Mouse (Mus musculus): Measurements from ENCODE around the gene C130060K24Rik.
A peak's percentile ranks its signal among the peaks of the same experiment; 100 is the strongest.

Gene C130060K24Rik

DNA sequence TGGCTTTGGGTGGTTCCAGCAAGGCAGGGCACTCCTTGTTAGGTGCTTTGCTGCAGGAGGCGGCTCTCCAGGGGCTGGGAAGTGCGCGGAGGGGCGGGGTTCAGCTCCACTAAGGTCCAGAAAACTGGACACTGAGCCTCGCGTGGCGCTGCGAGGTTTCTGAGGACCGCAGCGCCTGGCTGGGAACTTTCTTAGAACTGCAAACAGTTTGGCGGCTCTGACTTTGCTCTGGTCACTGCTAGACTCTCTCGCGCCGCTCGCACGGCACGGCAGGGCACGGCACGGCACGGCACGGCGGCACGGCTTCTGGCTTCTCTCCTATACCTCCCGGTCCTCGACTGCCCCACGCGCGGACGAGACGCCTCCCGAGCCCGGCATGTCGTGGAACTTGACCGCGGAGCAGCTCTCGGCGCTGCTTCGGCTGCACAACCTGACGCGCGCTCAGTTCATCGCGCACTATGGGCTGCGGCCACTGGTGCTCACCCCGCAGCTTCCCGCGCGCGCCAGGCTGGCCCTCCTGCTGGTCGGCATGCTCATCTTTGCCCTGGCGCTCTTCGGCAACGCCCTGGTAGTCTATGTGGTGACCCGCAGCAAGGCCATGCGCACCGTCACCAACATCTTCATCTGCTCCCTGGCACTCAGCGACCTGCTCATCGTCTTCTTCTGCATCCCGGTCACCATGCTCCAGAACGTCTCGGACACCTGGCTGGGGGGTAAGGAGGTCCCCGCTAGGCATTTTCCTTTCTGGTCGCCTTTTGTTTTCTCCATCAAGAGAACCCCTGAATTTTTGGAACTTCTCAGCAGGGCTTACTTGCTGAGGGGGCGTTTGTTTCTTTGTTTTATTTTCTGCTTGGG lies at the start of gene C130060K24Rik:
C130060K24Rik (plus strand) TSS at position 188 of the 855 bp plus-strand sequence.
- ATAC-seq (ENCODE audit: low TSS enrichment) = peak; percentile 77

DNA sequence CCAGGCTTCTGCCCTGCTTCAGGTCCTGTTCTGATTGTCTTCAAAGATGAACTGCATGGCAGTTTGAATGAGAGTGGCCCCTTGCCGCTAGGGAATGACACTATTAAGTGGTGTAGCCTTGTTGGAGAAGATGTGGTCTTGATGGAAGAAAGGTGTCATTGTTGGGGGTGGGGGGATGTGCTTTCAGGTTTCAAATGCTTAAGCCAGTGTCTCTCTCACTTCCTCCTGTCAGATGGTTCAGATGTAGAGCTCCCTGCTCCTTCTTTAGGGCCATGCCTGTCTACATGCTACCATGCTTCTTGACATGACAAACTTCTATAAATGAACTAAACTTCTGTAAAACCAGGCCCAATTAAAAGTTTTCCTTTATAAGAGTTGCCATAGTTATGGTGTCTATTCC lies 46.7 kb upstream of the C130060K24Rik start:
- no peak for ATAC-seq (ENCODE audit: low TSS enrichment)

DNA sequence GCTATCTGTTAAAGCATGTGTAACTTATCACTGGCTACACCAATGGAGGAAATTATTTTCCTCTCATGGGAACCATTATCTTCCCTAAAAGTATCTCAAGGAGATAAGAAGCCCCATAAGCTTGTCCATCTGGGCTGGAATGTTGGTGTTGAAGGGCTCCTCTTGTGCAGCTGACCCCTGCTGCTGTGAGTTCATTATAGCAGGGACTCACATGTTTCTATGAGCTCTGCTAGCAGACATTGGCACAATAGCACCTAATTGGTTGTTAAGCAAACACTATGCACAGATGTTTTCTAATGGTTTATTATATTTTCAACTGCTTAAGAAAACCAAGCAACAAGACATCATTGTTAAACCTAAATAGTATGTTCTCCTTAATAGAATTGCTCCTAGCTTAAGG lies 41.5 kb upstream of the C130060K24Rik start:
- ATAC-seq (ENCODE audit: low TSS enrichment) = no peak

DNA sequence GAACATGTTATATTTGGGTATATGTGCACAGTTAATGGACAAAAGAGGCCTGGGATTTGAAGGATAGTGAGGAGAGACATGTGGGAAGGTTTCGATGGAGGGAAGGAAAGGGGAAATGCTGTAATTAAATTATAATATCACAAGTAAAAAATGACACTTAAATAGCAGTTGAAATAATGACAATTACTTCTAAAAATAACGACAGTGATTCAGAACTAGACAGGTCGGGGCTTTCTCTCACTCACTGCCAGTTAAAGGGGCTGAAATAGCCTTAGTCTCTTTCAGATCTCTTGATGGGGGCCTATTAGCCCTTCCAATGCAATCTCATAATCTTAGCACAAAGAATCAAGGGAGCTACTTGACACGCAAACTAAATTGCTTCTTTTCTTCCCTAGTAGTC lies 39.5 kb upstream of the C130060K24Rik start:
- ATAC-seq (ENCODE audit: low TSS enrichment) = no peak

DNA sequence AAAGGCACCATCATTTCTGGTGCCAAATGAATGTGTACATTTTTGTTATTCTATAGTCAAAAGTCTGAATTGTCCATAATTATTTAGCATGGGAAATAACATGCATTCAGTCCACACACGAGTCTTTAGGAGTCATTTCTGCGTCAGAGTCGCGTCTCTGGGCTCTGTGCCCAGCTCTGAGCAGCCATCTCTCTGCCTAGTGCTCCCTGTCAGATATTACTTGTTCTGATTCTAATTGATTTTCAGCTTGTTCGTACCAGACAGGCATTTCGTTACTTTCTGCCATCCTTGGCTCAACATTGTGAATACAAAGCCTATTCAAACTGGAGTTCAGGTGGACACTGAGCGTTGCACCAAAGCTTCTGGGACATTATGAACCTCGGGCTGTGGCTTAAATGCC lies 33.2 kb upstream of the C130060K24Rik start:
- ATAC-seq (ENCODE audit: low TSS enrichment) = no peak

DNA sequence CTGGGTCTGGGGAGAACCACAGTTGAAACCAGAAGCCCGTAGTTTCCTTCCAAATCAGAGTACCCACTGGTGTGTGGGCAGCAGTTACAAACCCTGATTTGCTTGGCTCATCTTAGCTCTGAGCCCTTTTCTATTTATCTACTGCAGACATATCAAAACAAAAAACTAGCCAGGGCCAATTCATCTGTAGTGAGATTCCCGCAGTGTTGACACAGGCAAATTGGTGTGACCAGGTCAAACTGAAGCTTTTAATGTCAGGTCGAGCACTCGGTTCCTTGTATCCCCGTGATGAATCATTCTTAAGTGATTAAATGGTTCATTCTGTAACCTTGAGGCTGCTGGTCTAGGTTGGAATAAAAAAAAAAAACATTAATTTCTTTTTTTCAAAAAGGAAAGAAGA lies 32.6 kb upstream of the C130060K24Rik start:
- no peak for ATAC-seq (ENCODE audit: low TSS enrichment)

DNA sequence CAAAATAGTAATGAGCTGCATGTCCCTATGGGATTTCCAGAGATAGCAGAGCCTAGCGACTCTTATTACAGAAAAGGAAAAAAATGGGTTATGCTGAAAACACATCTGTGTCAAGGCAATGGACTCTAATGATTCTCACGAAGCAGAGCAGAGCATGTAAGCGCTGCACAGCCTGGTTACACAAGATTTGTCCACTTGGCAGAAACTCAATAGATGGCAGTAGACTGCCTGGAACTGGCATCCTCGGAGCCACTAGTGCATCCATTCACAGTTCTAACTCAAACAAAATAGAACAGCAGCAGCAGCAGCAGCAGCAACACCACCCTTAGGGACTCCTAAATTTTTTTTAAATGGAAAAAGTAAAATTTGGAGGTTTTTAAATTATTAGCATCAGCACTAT lies 29.3 kb upstream of the C130060K24Rik start:
- 0 out of 2 replicates have a peak, but pooled peaks have one; percentile 31 for ATAC-seq (ENCODE audit: low TSS enrichment)

DNA sequence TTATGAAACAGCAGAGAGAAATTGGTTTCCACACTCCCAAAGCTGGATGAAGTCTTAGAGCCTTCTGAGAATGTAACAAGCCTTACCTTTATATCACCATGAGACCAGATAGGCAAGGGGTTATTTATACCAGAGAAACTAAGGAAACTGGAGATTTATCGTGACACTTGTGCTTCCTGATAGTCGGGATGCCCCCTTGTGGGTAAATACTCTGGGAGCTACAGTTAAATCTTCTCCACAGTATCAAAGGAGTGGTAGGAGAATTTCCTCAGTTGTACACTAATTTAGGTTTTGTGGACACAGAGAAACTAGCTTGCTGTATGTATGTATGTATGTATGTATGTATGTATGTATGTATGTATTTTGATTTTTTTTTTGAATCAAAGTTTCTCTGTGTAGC lies 5.0 kb upstream of the C130060K24Rik start:
- no peak for ATAC-seq (ENCODE audit: low TSS enrichment)

DNA sequence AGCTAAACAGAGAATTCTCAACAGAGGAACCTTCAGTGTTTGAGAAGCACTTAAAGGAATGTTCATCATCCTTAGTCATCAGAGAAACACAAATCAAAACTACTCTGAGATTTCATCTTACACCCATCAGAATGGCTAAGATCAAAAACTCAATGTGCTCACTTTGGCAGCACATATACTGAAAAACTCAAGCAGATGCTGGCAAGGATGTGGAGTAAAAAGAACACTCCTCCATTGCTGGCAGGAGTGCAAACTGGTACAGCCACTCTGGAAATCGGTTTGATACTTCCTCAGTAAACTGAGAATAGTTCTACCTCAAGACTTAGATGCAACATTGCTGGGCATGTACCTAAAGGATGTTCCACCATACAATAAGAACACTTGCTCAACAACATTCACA lies 41.0 kb downstream of the C130060K24Rik start:
- ATAC-seq (ENCODE audit: low TSS enrichment) = peak; percentile 70; the same call in 1 of the 2 replicates

DNA sequence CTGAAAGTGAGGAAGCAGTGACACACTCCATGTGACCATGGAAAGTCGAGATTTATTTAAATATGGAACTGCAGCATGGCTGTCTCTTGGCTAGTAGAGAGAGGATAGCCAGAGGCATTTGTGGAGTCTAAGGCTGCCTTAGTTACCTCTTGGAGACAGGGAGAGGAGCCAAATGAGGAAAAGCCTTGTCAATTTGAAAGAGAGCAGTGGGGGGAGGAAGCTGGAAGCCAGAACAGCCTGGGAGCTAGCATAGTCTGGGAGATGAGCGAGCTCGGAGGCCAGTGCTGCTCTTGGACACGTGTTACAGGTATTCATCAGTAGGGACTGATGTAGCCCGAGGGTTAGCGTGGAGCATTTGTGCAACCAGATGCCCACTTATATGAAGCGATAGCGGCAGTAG lies 46.2 kb downstream of the C130060K24Rik start:
- peak; percentile 82; the same call in 1 of the 2 replicates for ATAC-seq (ENCODE audit: low TSS enrichment)

DNA sequence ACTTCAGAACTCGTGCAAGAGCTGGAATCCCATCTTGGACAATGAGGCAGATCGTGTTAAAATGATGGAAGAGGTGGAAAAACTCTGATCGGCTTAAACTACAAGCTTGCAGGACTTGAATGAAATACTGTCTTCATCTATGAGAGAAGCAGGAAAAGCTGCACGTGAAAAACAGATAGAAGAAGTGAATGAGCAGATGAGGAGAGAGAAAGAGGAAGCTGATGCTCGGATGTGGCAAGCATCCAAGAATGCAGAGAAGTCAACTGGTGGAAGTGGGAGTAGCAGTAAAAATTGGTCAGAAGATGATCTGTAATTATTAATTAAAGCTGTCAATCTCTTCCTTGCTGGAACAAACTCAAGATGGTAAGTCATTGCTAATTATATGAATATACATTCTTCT lies 52.3 kb downstream of the C130060K24Rik start:
- no peak for ATAC-seq (ENCODE audit: low TSS enrichment)

DNA sequence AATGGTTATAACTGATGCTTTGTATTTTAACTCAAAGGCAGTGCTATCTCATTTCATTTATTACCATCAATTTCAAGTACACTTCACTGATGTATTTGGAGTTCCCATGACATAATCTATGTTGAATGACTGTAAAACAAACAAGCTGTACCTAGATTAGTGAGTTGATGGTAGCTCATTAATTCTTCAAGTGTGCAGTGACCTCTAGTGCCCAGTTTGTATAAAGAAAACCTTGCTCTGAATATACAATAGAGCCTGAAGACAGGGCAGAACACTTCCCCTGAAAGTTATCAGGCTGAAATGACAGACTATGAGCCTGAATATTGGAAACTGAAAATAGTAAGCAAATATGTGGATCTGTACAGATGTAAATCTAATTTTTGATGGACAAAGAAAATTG lies 72.6 kb downstream of the C130060K24Rik start:
- ATAC-seq (ENCODE audit: low TSS enrichment) = peak; percentile 93

DNA sequence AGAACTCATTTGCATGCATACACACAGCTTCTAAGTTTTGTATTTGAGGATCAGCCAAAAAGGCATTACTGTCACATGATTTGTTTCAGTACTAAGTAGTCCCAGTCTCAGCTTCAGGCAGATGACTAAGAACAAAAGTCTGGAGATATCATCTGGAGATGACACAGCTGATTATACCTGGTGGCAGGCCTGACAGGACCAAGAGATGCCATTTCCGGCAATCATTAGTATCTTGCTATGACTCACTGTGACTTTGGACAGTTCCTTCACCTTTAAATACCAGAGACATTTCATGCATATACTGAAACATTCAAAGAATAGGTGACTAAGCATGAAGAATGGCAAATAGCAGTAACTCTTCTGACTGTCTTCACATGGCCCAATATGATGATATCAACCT lies 84.4 kb downstream of the C130060K24Rik start:
- ATAC-seq (ENCODE audit: low TSS enrichment) = no peak

DNA sequence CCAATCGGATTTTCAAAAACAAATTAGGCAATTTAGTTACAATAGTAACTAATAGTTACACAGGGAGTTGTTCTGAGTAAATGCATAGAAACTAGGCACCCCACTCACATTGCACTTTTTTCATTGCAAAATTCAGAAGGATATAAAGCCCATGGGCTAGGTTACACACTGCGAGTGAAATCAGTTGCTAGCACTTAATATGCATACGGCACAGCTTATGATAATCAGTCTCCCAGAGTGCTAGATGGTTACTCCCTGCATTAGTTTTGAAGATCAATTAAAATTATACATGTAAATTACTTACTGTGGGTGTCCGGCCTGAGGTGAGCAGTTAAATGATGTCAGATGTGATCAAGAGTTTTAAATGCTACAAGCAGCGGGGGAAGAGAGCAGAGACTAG lies 89.4 kb downstream of the C130060K24Rik start:
- ATAC-seq (ENCODE audit: low TSS enrichment) = no peak

DNA sequence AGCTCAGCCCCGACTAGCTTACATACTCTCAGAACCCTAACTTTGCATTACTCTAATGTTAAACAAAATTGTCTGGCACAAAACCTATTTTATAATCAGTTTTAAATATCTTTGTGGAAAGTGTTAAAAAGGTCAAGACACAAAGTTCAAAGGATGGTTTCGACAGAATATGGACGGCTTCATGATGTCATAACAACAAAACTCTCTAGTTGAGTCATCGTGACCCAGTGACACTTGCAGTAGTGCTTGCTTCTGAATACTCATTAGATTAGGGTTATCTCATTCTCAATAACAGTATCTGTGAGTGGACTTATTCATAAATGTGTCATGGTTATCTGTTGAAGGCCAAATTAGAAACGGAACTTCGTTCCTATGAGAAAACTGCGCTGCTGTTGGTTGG lies 91.5 kb downstream of the C130060K24Rik start:
- ATAC-seq (ENCODE audit: low TSS enrichment) = no peak

DNA sequence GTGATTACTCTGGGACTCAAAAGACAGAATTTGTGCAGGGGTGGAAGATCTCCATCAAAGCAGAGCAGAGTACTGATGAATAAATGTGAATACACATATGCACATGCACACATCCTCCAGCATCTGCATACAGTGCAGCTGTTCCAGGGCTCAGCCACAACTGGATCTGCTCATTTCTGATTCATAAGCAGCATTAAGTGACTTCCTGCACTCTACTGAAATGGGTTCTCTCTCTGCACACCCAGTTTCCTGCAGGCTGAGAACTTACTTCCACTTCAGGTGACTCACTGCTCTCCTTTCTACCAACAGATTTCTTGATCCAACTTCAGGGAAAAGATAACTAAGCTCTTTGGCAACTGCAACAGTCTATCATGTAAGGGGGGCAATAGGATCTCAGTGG lies 117.9 kb downstream of the C130060K24Rik start:
- ATAC-seq (ENCODE audit: low TSS enrichment) = no peak
